Mouse (Mus musculus): ENCODE results near the gene Ehd1. TPM values are rescaled to one million over a fixed set of nuclear protein-coding genes. Genes with fewer than 3 reads are reported as not detected.

Ehd1 gene
- polyA plus RNA-seq (2011; ENCODE audit: insufficient read length, low read depth, missing spikeins), result 72.9 and 96.4 TPM in 2 replicates

- H3K4me3 ChIP-seq (ENCODE audit: insufficient read depth, low read length), result peak within 1 kb of the TSS; percentile 90
- H3K4me1 ChIP-seq (ENCODE audit: control insufficient read depth, insufficient read depth, low read length), result peaks cover 12% of the 10 kb centered on the region
- H3K27ac ChIP-seq (ENCODE audit: insufficient read depth, low read length), result peak within 1 kb of the TSS; percentile 83
- peak; percentile 88 for TF ChIP-seq POLR2A (IDR thresholded peaks at IDR 0.05; ENCODE audit: low read depth, low read length)
- TF ChIP-seq CTCF (IDR thresholded peaks at IDR 0.05; ENCODE audit: borderline replicate concordance, insufficient read depth, low read length), result peak; percentile 62; the same call in 1 of the 2 replicates
These were observed at the start of gene Ehd1 for GRCm38 (mm10) chr19:6276426-6277421. Gene Ehd1 (plus strand): TSS chr19:6276725.

- Histone ChIP-seq H3K4me1 (ENCODE audit: control insufficient read depth, insufficient read depth, low read length) (no peaks in the 10 kb centered on the region), H3K4me3 (ENCODE audit: insufficient read depth, low read length) (no peak overlapping the region), H3K27ac (ENCODE audit: insufficient read depth, low read length) (no peak overlapping the region)
These were observed 49.8 kb upstream of the Ehd1 start for GRCm38 (mm10) chr19:6226763-6227162.

GRCm38 (mm10) chr19:6227864-6228263 is 48.7 kb upstream of the Ehd1 start:
- H3K4me1 ChIP-seq (ENCODE audit: control insufficient read depth, insufficient read depth, low read length), result no peaks in the 10 kb centered on the region
- no peak overlapping the region for H3K27ac ChIP-seq (ENCODE audit: insufficient read depth, low read length)
- no peak overlapping the region for H3K4me3 ChIP-seq (ENCODE audit: insufficient read depth, low read length)
- TF ChIP-seq POLR2A (IDR thresholded peaks at IDR 0.05; ENCODE audit: low read depth, low read length) (no peak), CTCF (IDR thresholded peaks at IDR 0.05; ENCODE audit: borderline replicate concordance, insufficient read depth, low read length) (no peak)

More at GRCm38 (mm10) chr19:6226763-6227162, 49.8 kb upstream of the Ehd1 start:
- TF ChIP-seq POLR2A (IDR thresholded peaks at IDR 0.05; ENCODE audit: low read depth, low read length) (no peak), CTCF (IDR thresholded peaks at IDR 0.05; ENCODE audit: borderline replicate concordance, insufficient read depth, low read length) (no peak)

- H3K4me1 ChIP-seq (ENCODE audit: control insufficient read depth, insufficient read depth, low read length), result no peaks in the 10 kb centered on the region
- no peak for TF ChIP-seq CTCF (IDR thresholded peaks at IDR 0.05; ENCODE audit: borderline replicate concordance, insufficient read depth, low read length)
- TF ChIP-seq POLR2A (IDR thresholded peaks at IDR 0.05; ENCODE audit: low read depth, low read length), result no peak
- no peak overlapping the region for H3K27ac ChIP-seq (ENCODE audit: insufficient read depth, low read length)
- no peak overlapping the region for H3K4me3 ChIP-seq (ENCODE audit: insufficient read depth, low read length)
These were observed 46.1 kb upstream of the Ehd1 start for GRCm38 (mm10) chr19:6230411-6230810.

GRCm38 (mm10) chr19:6231036-6231435 is 45.5 kb upstream of the Ehd1 start:
- Histone ChIP-seq H3K4me1 (ENCODE audit: control insufficient read depth, insufficient read depth, low read length) (no peaks in the 10 kb centered on the region), H3K4me3 (ENCODE audit: insufficient read depth, low read length) (no peak overlapping the region), H3K27ac (ENCODE audit: insufficient read depth, low read length) (no peak overlapping the region)
- TF ChIP-seq CTCF (IDR thresholded peaks at IDR 0.05; ENCODE audit: borderline replicate concordance, insufficient read depth, low read length) (no peak), POLR2A (IDR thresholded peaks at IDR 0.05; ENCODE audit: low read depth, low read length) (no peak)

GRCm38 (mm10) chr19:6233647-6234046 is 42.9 kb upstream of the Ehd1 start:
- TF ChIP-seq POLR2A (IDR thresholded peaks at IDR 0.05; ENCODE audit: low read depth, low read length), result no peak
- TF ChIP-seq CTCF (IDR thresholded peaks at IDR 0.05; ENCODE audit: borderline replicate concordance, insufficient read depth, low read length), result no peak
- Histone ChIP-seq H3K4me3 (ENCODE audit: insufficient read depth, low read length) (no peak overlapping the region), H3K27ac (ENCODE audit: insufficient read depth, low read length) (no peak overlapping the region), H3K4me1 (ENCODE audit: control insufficient read depth, insufficient read depth, low read length) (no peaks in the 10 kb centered on the region)

GRCm38 (mm10) chr19:6234337-6235083 is 42.0 kb upstream of the Ehd1 start:
- TF ChIP-seq CTCF (IDR thresholded peaks at IDR 0.05; ENCODE audit: borderline replicate concordance, insufficient read depth, low read length), result no peak
- TF ChIP-seq POLR2A (IDR thresholded peaks at IDR 0.05; ENCODE audit: low read depth, low read length), result no peak
- H3K4me3 ChIP-seq (ENCODE audit: insufficient read depth, low read length), result peak overlapping the region; percentile 95

GRCm38 (mm10) chr19:6235084-6236052 is 41.2 kb upstream of the Ehd1 start, which contains the start of gene Ppp2r5b:
Gene Ppp2r5b (minus strand): TSS chr19:6235872.
- peak within 1 kb of the TSS; percentile 95 for H3K4me3 ChIP-seq (ENCODE audit: insufficient read depth, low read length)
- peak within 1 kb of the TSS; percentile 90 for H3K27ac ChIP-seq (ENCODE audit: insufficient read depth, low read length)
- TF ChIP-seq POLR2A (IDR thresholded peaks at IDR 0.05; ENCODE audit: low read depth, low read length) (peak; percentile 55), CTCF (IDR thresholded peaks at IDR 0.05; ENCODE audit: borderline replicate concordance, insufficient read depth, low read length) (no peak)
- no peaks in the 10 kb centered on the region for H3K4me1 ChIP-seq (ENCODE audit: control insufficient read depth, insufficient read depth, low read length)

More at GRCm38 (mm10) chr19:6234337-6235083, 42.0 kb upstream of the Ehd1 start:
- Histone ChIP-seq H3K4me1 (ENCODE audit: control insufficient read depth, insufficient read depth, low read length) (no peaks in the 10 kb centered on the region), H3K27ac (ENCODE audit: insufficient read depth, low read length) (no peak overlapping the region)
